Mouse (Mus musculus) ES-E14 (cell line): Measurements from ENCODE around the gene Nop16.

Source experiments
- CHD2 ChIP-seq: IDR thresholded peaks from 2 replicates; pipeline ENCODE4 v1.6.1; 2014; ENCODE audit warnings: mild to moderate bottlenecking, low read depth, low read length, inconsistent platforms
- HCFC1 ChIP-seq: IDR thresholded peaks from 2 replicates; pipeline ENCODE4 v1.6.1; 2012; ENCODE audit warnings: low read length, inconsistent platforms, borderline replicate concordance; ENCODE audit not compliant: insufficient read depth
- MAFK ChIP-seq: IDR thresholded peaks from 2 replicates; pipeline ENCODE4 v1.6.1; 2014; ENCODE audit warnings: mild to moderate bottlenecking, low read depth, low read length, inconsistent platforms; ENCODE audit not compliant: insufficient read depth
- ZC3H11A ChIP-seq: IDR thresholded peaks from 2 replicates; pipeline ENCODE4 v1.6.1; 2012; ENCODE audit warnings: low read depth, mild to moderate bottlenecking, inconsistent platforms, low read length, borderline replicate concordance
- ZNF384 ChIP-seq: IDR thresholded peaks from 2 replicates; pipeline ENCODE4 v1.6.1; 2012; ENCODE audit warnings: low read depth, low read length, inconsistent platforms

DNA sequence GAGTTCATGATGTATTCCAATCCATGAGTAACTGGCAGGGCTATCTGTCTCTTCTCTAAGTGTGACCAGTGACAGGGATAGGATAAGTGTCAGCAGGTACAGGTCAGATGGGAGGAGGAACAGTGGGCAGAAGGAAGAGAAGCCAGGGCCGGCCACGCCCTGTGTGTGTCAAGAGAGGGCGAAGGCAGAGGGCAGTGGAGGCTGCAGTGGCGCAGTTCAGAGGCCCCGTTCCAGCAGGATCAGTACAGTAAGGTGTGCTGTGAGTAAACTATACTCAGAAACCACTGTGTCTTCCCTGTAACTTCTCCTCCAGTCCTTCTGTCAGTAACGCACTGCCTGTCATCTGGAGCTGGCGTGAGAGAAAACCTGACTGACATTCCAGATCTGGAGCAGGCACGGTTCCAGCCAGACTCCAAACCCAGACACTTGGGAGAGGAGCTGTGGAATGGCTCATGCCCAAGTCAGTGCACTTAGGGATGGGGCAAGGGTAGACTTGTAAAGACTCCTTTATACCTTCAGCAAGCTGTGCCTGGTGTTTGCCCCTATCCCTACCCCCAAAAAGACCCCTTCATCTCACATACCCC is 6.3 kb upstream of the Nop16 start:
- TF ChIP-seq CHD2: no peak
- TF ChIP-seq ZNF384: no peak
- no peak for TF ChIP-seq HCFC1
- TF ChIP-seq ZC3H11A: no peak
- TF ChIP-seq MAFK: no peak
